Mouse (Mus musculus) C2C12 (cell line): ENCODE measurements around the gene Irx1. TPM values are rescaled to one million over a fixed set of nuclear protein-coding genes. Genes with fewer than 3 reads are reported as not detected.

Source experiments
- H3K27me3 ChIP-seq: one replicate; pipeline ENCODE4 v1.6.1; 2011; ENCODE audit not compliant: control insufficient read depth, insufficient read depth, insufficient read length
- H3K36me3 ChIP-seq: one replicate; pipeline ENCODE4 v1.6.1; 2011; ENCODE audit not compliant: control insufficient read depth, insufficient read depth
- H3K4me3 ChIP-seq: one replicate; pipeline ENCODE4 v1.5.1; 2011; ENCODE audit warnings: mild to moderate bottlenecking, control low read depth; ENCODE audit not compliant: poor library complexity, insufficient read depth, severe bottlenecking
- H3K79me2 ChIP-seq: one replicate; pipeline ENCODE4 v1.6.1; 2011; ENCODE audit not compliant: control insufficient read depth, insufficient read depth
- H3K79me3 ChIP-seq: one replicate; pipeline ENCODE4 v1.6.1; 2011; ENCODE audit warnings: low read depth, control low read depth
- H3ac ChIP-seq: one replicate; pipeline ENCODE3; 2011; ENCODE audit warnings: low read depth; ENCODE audit not compliant: control insufficient read depth, insufficient read length
- CEBPB ChIP-seq: IDR thresholded peaks from one replicate; pipeline ENCODE4 v1.6.1; 2011; ENCODE audit warnings: low read depth, mild to moderate bottlenecking, control low read depth, moderate library complexity
- CTCF ChIP-seq: IDR thresholded peaks from one replicate; pipeline ENCODE4 v1.5.1; 2011; ENCODE audit not compliant: control insufficient read depth, insufficient read depth, insufficient read length
- FOSL1 ChIP-seq: IDR thresholded peaks from one replicate; pipeline ENCODE4 v1.8.0; 2011; ENCODE audit warnings: mild to moderate bottlenecking, low read length; ENCODE audit not compliant: poor library complexity, insufficient read depth, severe bottlenecking
- MAX ChIP-seq: IDR thresholded peaks from one replicate; pipeline ENCODE4 v1.6.1; 2011; ENCODE audit warnings: mild to moderate bottlenecking, control low read depth
- MYOD1 ChIP-seq: IDR thresholded peaks from one replicate; pipeline ENCODE4 v1.6.1; 2011; ENCODE audit warnings: low read depth; ENCODE audit not compliant: control insufficient read depth, insufficient read length
- MYOG ChIP-seq: IDR thresholded peaks from one replicate; pipeline ENCODE4 v1.6.1; 2011; ENCODE audit not compliant: control insufficient read depth, insufficient read length; ENCODE audit errors: extremely low read depth
- USF1 ChIP-seq: IDR thresholded peaks from one replicate; pipeline ENCODE4 v1.6.1; 2011; ENCODE audit warnings: low read depth, mild to moderate bottlenecking, control low read depth, moderate library complexity
- polyA plus RNA-seq: library from polyadenylated mRNA; unstranded; fragments of >200 nt; fragmentation: generic; extraction: Trizol; gene quantifications from one replicate; pipeline ENCODE4 v1.2.1, GENCODE M21; 2012; ENCODE audit warnings: missing spikeins

Gene Irx1
- polyA plus RNA-seq, 1 experiment = not detected

GRCm38 (mm10) chr13:71960846-71961735 is 2.4 kb downstream of the Irx1 start:
- Histone ChIP-seq H3K79me2 (no peaks in the 10 kb centered on the region), H3K36me3 (no peaks in the 10 kb centered on the region), H3K27me3 (peaks cover 3% of the 10 kb centered on the region), H3K4me3 (no peak overlapping the region), H3ac (no peak overlapping the region), H3K79me3 (no peaks in the 10 kb centered on the region)
- TF ChIP-seq MYOG (no peak), MAX (no peak), MYOD1 (no peak), CEBPB (no peak), FOSL1 (no peak), USF1 (no peak), CTCF (no peak)

DNA sequence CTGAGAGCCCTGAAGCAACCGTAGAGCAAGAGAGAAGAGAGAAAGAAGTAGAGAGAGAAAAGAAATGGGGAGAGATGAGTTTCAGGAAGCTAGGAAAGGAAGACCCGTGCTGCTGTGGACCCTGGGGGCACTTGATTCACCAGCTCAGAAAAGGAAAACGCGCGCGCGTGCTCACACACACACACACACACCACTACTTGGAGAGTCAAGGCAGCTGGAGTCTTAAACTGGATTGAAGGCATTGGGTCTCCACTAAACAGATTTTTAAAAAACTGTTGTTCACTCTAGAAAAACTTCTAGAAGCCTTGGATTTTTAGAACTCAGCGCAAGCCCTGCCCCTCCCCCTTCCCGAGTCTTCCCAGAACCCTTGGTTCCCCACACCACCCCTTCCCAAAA is 3.2 kb downstream of the Irx1 start:
- no peaks in the 10 kb centered on the region for H3K79me3 ChIP-seq
- no peaks in the 10 kb centered on the region for H3K36me3 ChIP-seq
- TF ChIP-seq MAX (no peak), CTCF (no peak), MYOD1 (no peak), MYOG (no peak), USF1 (no peak), FOSL1 (no peak), CEBPB (no peak)
- H3K79me2 ChIP-seq = no peaks in the 10 kb centered on the region
- no peak overlapping the region for H3ac ChIP-seq
- no peak overlapping the region for H3K4me3 ChIP-seq
- peaks cover 3% of the 10 kb centered on the region for H3K27me3 ChIP-seq

- H3K79me3 ChIP-seq = no peaks in the 10 kb centered on the region
- no peak overlapping the region for H3K4me3 ChIP-seq
- peaks cover 3% of the 10 kb centered on the region for H3K27me3 ChIP-seq
These were observed 3.9 kb downstream of the Irx1 start for GRCm38 (mm10) chr13:71959361-71960276.

DNA sequence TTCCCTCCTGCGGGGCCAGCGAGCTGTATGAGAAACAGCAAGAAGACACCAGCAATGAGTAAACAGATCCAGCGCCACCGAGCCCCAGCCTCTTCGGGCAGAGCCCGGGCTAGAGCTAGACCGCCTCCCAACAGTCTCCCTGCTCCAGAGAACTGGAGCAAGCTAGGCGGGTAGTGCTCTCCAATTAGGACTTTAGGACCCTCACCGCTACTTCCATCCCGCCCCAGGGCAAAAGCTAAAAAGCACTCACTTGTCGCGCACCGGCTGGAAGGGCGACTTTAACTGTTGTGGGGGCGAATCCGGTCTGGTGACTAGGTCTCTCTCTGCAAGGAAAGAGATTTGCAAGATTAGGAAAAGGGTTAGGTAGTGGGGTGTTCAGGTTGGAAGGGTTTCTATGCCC is 4.9 kb downstream of the Irx1 start:
- Histone ChIP-seq H3K4me3 (no peak overlapping the region), H3K79me3 (no peaks in the 10 kb centered on the region), H3K79me2 (no peaks in the 10 kb centered on the region), H3K36me3 (no peaks in the 10 kb centered on the region), H3K27me3 (peaks cover 3% of the 10 kb centered on the region), H3ac (no peak overlapping the region)
- TF ChIP-seq MAX = no peak
- TF ChIP-seq CTCF = no peak
- TF ChIP-seq FOSL1 = no peak
- TF ChIP-seq USF1 = no peak
- no peak for TF ChIP-seq MYOD1
- TF ChIP-seq MYOG = no peak
- no peak for TF ChIP-seq CEBPB

More at GRCm38 (mm10) chr13:71959361-71960276, 3.9 kb downstream of the Irx1 start:
- no peaks in the 10 kb centered on the region for H3K36me3 ChIP-seq
- H3ac ChIP-seq = no peak overlapping the region
- TF ChIP-seq MAX = no peak
- no peak for TF ChIP-seq USF1
- no peak for TF ChIP-seq MYOG
- TF ChIP-seq CEBPB = no peak
- no peak for TF ChIP-seq FOSL1
- TF ChIP-seq CTCF = no peak
- TF ChIP-seq MYOD1 = no peak
- no peaks in the 10 kb centered on the region for H3K79me2 ChIP-seq

GRCm38 (mm10) chr13:71957811-71958351 is 5.6 kb downstream of the Irx1 start:
- peaks cover 3% of the 10 kb centered on the region for H3K27me3 ChIP-seq
- no peaks in the 10 kb centered on the region for H3K79me3 ChIP-seq
- TF ChIP-seq MYOD1 (no peak), CTCF (no peak), MAX (no peak)
- H3K36me3 ChIP-seq = no peaks in the 10 kb centered on the region
- H3ac ChIP-seq = no peak overlapping the region
- no peaks in the 10 kb centered on the region for H3K79me2 ChIP-seq
- H3K4me3 ChIP-seq = no peak overlapping the region
